Comparison of ENCODE assay signal across 8 mouse cellular contexts in genomic region chr8:95001655-95002054, GRCm38 (mm10). TPM values are rescaled to one million over a fixed set of nuclear protein-coding genes. Genes with fewer than 3 reads are reported as not detected.
A peak's percentile ranks its signal among the peaks of the same experiment; 100 is the strongest.
DNase-seq lines count a peak whose midpoint lies in the region; ATAC-seq and TF ChIP-seq lines count a peak whose summit lies in the region.

No protein-coding gene starts in this region.

- WGBS in forebrain, postnatal 0 days = 6% methylated on average over 7 of the region's 7 CpGs
- WGBS in lung, embryonic 14.5 days = 8% methylated on average over 7 of the region's 7 CpGs

- intact Hi-C loops in heart, postnatal 36 days (cut with DNase I) = loop anchor here (1.0 to 5.0 kb wide), 2 partner anchors 51 to 129 kb away; no protein-coding TSS in a partner anchor

- H3K4me2 ChIP-seq in forebrain, postnatal 0 days (ENCODE audit: low read depth) = no peak overlapping the region
- H3K4me2 ChIP-seq in lung, embryonic 14.5 days = no peak overlapping the region

- H3K36me3 ChIP-seq in forebrain, postnatal 0 days (ENCODE audit: insufficient read depth) = peaks cover 38% of the 10 kb centered on the region
- H3K36me3 ChIP-seq in lung, embryonic 14.5 days (ENCODE audit: insufficient read depth) = peaks cover 12% of the 10 kb centered on the region

- H3K27ac ChIP-seq in forebrain, postnatal 0 days (ENCODE audit: low read depth, low read length) = peak overlapping the region; percentile 96
- H3K27ac ChIP-seq in lung, embryonic 14.5 days (ENCODE audit: low read depth) = no peak overlapping the region

- no peak overlapping the region for H3K9ac ChIP-seq in forebrain, postnatal 0 days
- H3K9ac ChIP-seq in lung, embryonic 14.5 days = no peak overlapping the region

- ATAC-seq in forebrain, postnatal 0 days = peak; percentile 61
- ATAC-seq in lung, embryonic 14.5 days (ENCODE audit: insufficient read depth) = peak; percentile 70
- peak; percentile 81 for ATAC-seq in neutrophil, adult 5-6 weeks (ENCODE audit: extremely low read depth, insufficient number of reproducible peaks, low FRiP score, poor library complexity, severe bottlenecking)

- TF ChIP-seq CTCF in forebrain, postnatal 0 days (IDR thresholded peaks at IDR 0.05; ENCODE audit: low read depth) = peak; percentile 99
- TF ChIP-seq CTCF in lung, embryonic 14.5 days (IDR thresholded peaks at IDR 0.05; ENCODE audit: low read depth) = peak; percentile 99

- DNase-seq in MEL-GATA-1-ER (ENCODE audit: extremely low read depth, low read depth) = peak; percentile 70
- DNase-seq in cerebellum, adult 11 months = peak; percentile 62
- DNase-seq in forebrain, postnatal 0 days = peak; percentile 88
- peak; percentile 74 to 82 for DNase-seq in heart, postnatal 36 days
- peak; percentile 56 to 83 for DNase-seq in layer of hippocampus, adult 18-20 months (ENCODE audit: low spot score in 2 of 2)
- DNase-seq in lung, embryonic 14.5 days = peak; percentile 88
- DNase-seq in thymus, postnatal 0 days (ENCODE audit: low spot score) = peak; percentile 84

- no peaks in the 10 kb centered on the region for H3K9me3 ChIP-seq in forebrain, postnatal 0 days (ENCODE audit: low read length)
- H3K9me3 ChIP-seq in lung, embryonic 14.5 days (ENCODE audit: low read depth, low read length) = no peaks in the 10 kb centered on the region

- H3K4me3 ChIP-seq in forebrain, postnatal 0 days (ENCODE audit: low read depth, low read length) = no peak overlapping the region
- H3K4me3 ChIP-seq in lung, embryonic 14.5 days (ENCODE audit: low read depth, low read length) = no peak overlapping the region

- H3K27me3 ChIP-seq in forebrain, postnatal 0 days (ENCODE audit: insufficient read depth, low read length) = no peaks in the 10 kb centered on the region
- no peaks in the 10 kb centered on the region for H3K27me3 ChIP-seq in lung, embryonic 14.5 days (ENCODE audit: insufficient read depth, low read length)

- H3K4me1 ChIP-seq in forebrain, postnatal 0 days (ENCODE audit: insufficient read depth) = peaks cover 45% of the 10 kb centered on the region
- H3K4me1 ChIP-seq in lung, embryonic 14.5 days (ENCODE audit: insufficient read depth) = peaks cover 4% of the 10 kb centered on the region; the same call in 1 of the 2 replicates

RNA-seq across cellular contexts. Expression of gene Adgrg3, which starts 15.8 kb away (rescaled TPM):
- 0.67 and 1.2 TPM in 2 replicates for total RNA-seq in forebrain, postnatal 0 days (2014; rRNA removed)
- 0.47 and 0.69 TPM in 2 replicates for polyA plus RNA-seq in forebrain, postnatal 0 days (2015; fragmentation: Nextera tagmentation; extraction: Ambion mirVana)
- total RNA-seq in heart, postnatal 36 days (2021) = 1 to 10 TPM; 1.9 to 2.1 TPM
- under 1 TPM in 1 of 2 experiments, not detected in 1; 0.48 TPM for total RNA-seq in layer of hippocampus, adult 18-20 months (2021)
- polyA plus RNA-seq in lung, embryonic 14.5 days (2014; fragmentation: Nextera tagmentation; extraction: Ambion mirVana) = 4.0 and 4.7 TPM in 2 replicates
- 21.5 and 23.4 TPM in 2 replicates for total RNA-seq in neutrophil, adult 5-6 weeks (2017)
- polyA plus RNA-seq in thymus, postnatal 0 days (2015; fragmentation: Nextera tagmentation; extraction: Ambion mirVana) = 8.5 and 9.7 TPM in 2 replicates

RNA-seq across cellular contexts. Expression of gene Adgrg1, which starts 27.1 kb away (rescaled TPM):
- total RNA-seq in forebrain, postnatal 0 days (2014; rRNA removed) = 107 and 188 TPM in 2 replicates
- 79.8 and 101 TPM in 2 replicates for polyA plus RNA-seq in forebrain, postnatal 0 days (2015; fragmentation: Nextera tagmentation; extraction: Ambion mirVana)
- 10 to 100 TPM; 42.5 to 62.0 TPM for total RNA-seq in heart, postnatal 36 days (2021)
- 100 to 1,000 TPM; 100 to 108 TPM for total RNA-seq in layer of hippocampus, adult 18-20 months (2021)
- polyA plus RNA-seq in lung, embryonic 14.5 days (2014; fragmentation: Nextera tagmentation; extraction: Ambion mirVana) = 33.8 and 45.3 TPM in 2 replicates
- 2.2 and 2.3 TPM in 2 replicates for total RNA-seq in neutrophil, adult 5-6 weeks (2017)
- 37.8 and 43.2 TPM in 2 replicates for polyA plus RNA-seq in thymus, postnatal 0 days (2015; fragmentation: Nextera tagmentation; extraction: Ambion mirVana)

RNA-seq across cellular contexts. Expression of gene Drc7, which starts 53.2 kb away (rescaled TPM):
- 1.9 and 4.4 TPM in 2 replicates for total RNA-seq in forebrain, postnatal 0 days (2014; rRNA removed)
- polyA plus RNA-seq in forebrain, postnatal 0 days (2015; fragmentation: Nextera tagmentation; extraction: Ambion mirVana) = 2.1 and 3.7 TPM in 2 replicates
- not detected for total RNA-seq in heart, postnatal 36 days (2021)
- total RNA-seq in layer of hippocampus, adult 18-20 months (2021) = 1 to 10 TPM; 1.7 to 1.8 TPM
- 0.07 TPM in 1 of 2 replicates, not detected in the other for polyA plus RNA-seq in lung, embryonic 14.5 days (2014; fragmentation: Nextera tagmentation; extraction: Ambion mirVana)
- 0.23 TPM in 1 of 2 replicates, not detected in the other for total RNA-seq in neutrophil, adult 5-6 weeks (2017)
- polyA plus RNA-seq in thymus, postnatal 0 days (2015; fragmentation: Nextera tagmentation; extraction: Ambion mirVana) = 1.3 TPM in 2 replicates

Comparison
In these comparisons a context has a peak if more than half of its experiments do, and no peak if none do; other contexts are left out.
1. RNA of gene Adgrg1, which starts 27.1 kb away (total RNA-seq): 107 to 188 TPM in forebrain, postnatal 0 days, 100 to 108 TPM in layer of hippocampus, adult 18-20 months and 42.5 to 62.0 TPM in heart, postnatal 36 days; 2.2 to 2.3 TPM in neutrophil, adult 5-6 weeks; every median in the first group is over 10 times any median in the second.
2. Peak in every context shown above with its lines, with median percentiles within 50 percentile points of each other: DNase-seq and ATAC-seq.